Mouse (Mus musculus) MEL (cell line): ENCODE results near the gene Cnep1r1. TPM values are rescaled to one million over a fixed set of nuclear protein-coding genes. Genes with fewer than 3 reads are reported as not detected.

Source experiments
- DNase-seq: peaks from one replicate; pipeline ENCODE4 v3.0.0; 2011; ENCODE audit warnings: low read depth, low spot score
- H3K27ac ChIP-seq: 2 replicates; pipeline ENCODE4 v1.5.1; 2012; ENCODE audit warnings: low read depth, mild to moderate bottlenecking, control low read depth, low read length, moderate library complexity; ENCODE audit not compliant: control insufficient read depth
- H3K27me3 ChIP-seq, 2 experiments: fragments of 150-350 bp in 1 of 2; sonication (generic) in 1 of 2; 2 replicates each; pipeline ENCODE4 v1.6.1; 2012; ENCODE audit warnings: low read length in 2 of 2, mild to moderate bottlenecking in 2 of 2, improper control_type of control experiment in 1 of 2, moderate library complexity in 1 of 2; ENCODE audit not compliant: insufficient read depth in 2 of 2, control insufficient read depth in 1 of 2
- H3K36me3 ChIP-seq, 2 experiments: 2 replicates each; pipeline ENCODE4 v1.6.1; 2012 to 2014; ENCODE audit warnings: low read length in 2 of 2, improper control_type of control experiment in 1 of 2, inconsistent platforms in 1 of 2, mild to moderate bottlenecking in 1 of 2; ENCODE audit not compliant: insufficient read depth in 2 of 2, control insufficient read depth in 1 of 2
- H3K4me1 ChIP-seq, 2 experiments: fragments of 150-350 bp in 1 of 2; sonication (generic) in 1 of 2; 2 replicates each; pipeline ENCODE4 v1.6.1; 2012; ENCODE audit warnings: low read length in 2 of 2, improper control_type of control experiment in 1 of 2, mild to moderate bottlenecking in 1 of 2; ENCODE audit not compliant: insufficient read depth in 2 of 2, control insufficient read depth in 1 of 2
- H3K4me3 ChIP-seq, 2 experiments: fragments of 150-350 bp in 1 of 2; sonication (generic) in 1 of 2; 2 replicates each; pipeline ENCODE4 v1.5.1; 2012; ENCODE audit warnings: low read depth in 2 of 2, low read length in 2 of 2, mild to moderate bottlenecking in 2 of 2, moderate library complexity in 2 of 2, control low read depth in 1 of 2, improper control_type of control experiment in 1 of 2; ENCODE audit not compliant: control insufficient read depth in 1 of 2, insufficient read depth in 1 of 2
- H3K79me2 ChIP-seq: 2 replicates; pipeline ENCODE4 v1.6.1; 2012; ENCODE audit warnings: mild to moderate bottlenecking, low read length, moderate library complexity; ENCODE audit not compliant: control insufficient read depth, poor library complexity, insufficient read depth
- H3K9ac ChIP-seq: 2 replicates; pipeline ENCODE4 v1.6.1; 2012; ENCODE audit warnings: low read depth, mild to moderate bottlenecking, control low read depth, low read length, moderate library complexity; ENCODE audit not compliant: control insufficient read depth, poor library complexity, severe bottlenecking
- H3K9me3 ChIP-seq: fragments of 150-350 bp; sonication (generic); replicated peaks from 2 replicates; pipeline ENCODE4 v1.6.1; 2012; ENCODE audit warnings: mild to moderate bottlenecking, low read length, improper control_type of control experiment, moderate library complexity; ENCODE audit not compliant: insufficient read depth
- EP300 ChIP-seq, 2 experiments: IDR thresholded peaks; 2 replicates each; pipeline ENCODE4 v1.6.1; 2011; ENCODE audit warnings: improper control_type of control experiment in 2 of 2, low read length in 2 of 2, low read depth in 1 of 2, mild to moderate bottlenecking in 1 of 2
- GABPA ChIP-seq: IDR thresholded peaks from 2 replicates; pipeline ENCODE4 v1.6.1; 2012; ENCODE audit warnings: low read depth, mild to moderate bottlenecking, inconsistent platforms, low read length, improper control_type of control experiment, moderate library complexity
- JUND ChIP-seq: IDR thresholded peaks from 2 replicates; pipeline ENCODE4 v1.6.1; 2011; ENCODE audit warnings: low read depth, mild to moderate bottlenecking, improper control_type of control experiment, low read length
- KAT2A ChIP-seq: conservative IDR thresholded peaks from 2 replicates; pipeline ENCODE4 v1.6.1; 2012; ENCODE audit warnings: low read depth, low read length, improper control_type of control experiment, inconsistent platforms
- MEF2A ChIP-seq: IDR thresholded peaks from 2 replicates; pipeline ENCODE4 v1.6.1; 2014; ENCODE audit warnings: low read depth, mild to moderate bottlenecking, inconsistent platforms, low read length, improper control_type of control experiment; ENCODE audit not compliant: poor library complexity, insufficient replicate concordance, severe bottlenecking; ENCODE audit errors: extremely low read depth
- MXI1 ChIP-seq: IDR thresholded peaks from 2 replicates; pipeline ENCODE4 v1.6.1; 2011; ENCODE audit warnings: mild to moderate bottlenecking, low read depth, low read length, improper control_type of control experiment
- MYB ChIP-seq: IDR thresholded peaks from 2 replicates; pipeline ENCODE4 v1.6.1; 2011; ENCODE audit warnings: mild to moderate bottlenecking, low read depth, low read length, improper control_type of control experiment
- MYC ChIP-seq: IDR thresholded peaks from 2 replicates; pipeline ENCODE4 v1.6.1; 2011; ENCODE audit warnings: low read depth, mild to moderate bottlenecking, low read length, improper control_type of control experiment, moderate library complexity
- POLR2AphosphoS2 ChIP-seq: IDR thresholded peaks from 2 replicates; pipeline ENCODE4 v1.6.1; 2011; ENCODE audit warnings: low read length, improper control_type of control experiment
- POLR2AphosphoS5 ChIP-seq: IDR thresholded peaks from 2 replicates; pipeline ENCODE4 v1.6.1; 2012; ENCODE audit warnings: low read depth, borderline replicate concordance, mild to moderate bottlenecking, inconsistent platforms, low read length, moderate library complexity, mixed read lengths
- RAD21 ChIP-seq: IDR thresholded peaks from 2 replicates; pipeline ENCODE4 v1.6.1; 2011; ENCODE audit warnings: mild to moderate bottlenecking, low read depth, low read length, improper control_type of control experiment
- RCOR1 ChIP-seq: IDR thresholded peaks from 2 replicates; pipeline ENCODE4 v1.6.1; 2012; ENCODE audit warnings: low read depth, mild to moderate bottlenecking, inconsistent platforms, low read length, improper control_type of control experiment
- SMC3 ChIP-seq: IDR thresholded peaks from 2 replicates; pipeline ENCODE4 v1.6.1; 2011; ENCODE audit warnings: low read depth, low read length, improper control_type of control experiment
- UBTF ChIP-seq: IDR thresholded peaks from 2 replicates; pipeline ENCODE4 v1.6.1; 2012; ENCODE audit warnings: low read depth, mild to moderate bottlenecking, inconsistent platforms, low read length, improper control_type of control experiment, moderate library complexity, borderline replicate concordance; ENCODE audit not compliant: insufficient read depth
- USF2 ChIP-seq, 2 experiments: IDR thresholded peaks; 2 replicates each; pipeline ENCODE4 v1.6.1; 2011 to 2012; ENCODE audit warnings: improper control_type of control experiment in 2 of 2, low read length in 2 of 2, borderline replicate concordance in 1 of 2, inconsistent platforms in 1 of 2, low read depth in 1 of 2, mild to moderate bottlenecking in 1 of 2; ENCODE audit not compliant: insufficient read depth in 1 of 2
- ZMIZ1 ChIP-seq: IDR thresholded peaks from 2 replicates; pipeline ENCODE4 v1.6.1; 2012; ENCODE audit warnings: low read depth, mild to moderate bottlenecking, inconsistent platforms, low read length, improper control_type of control experiment, moderate library complexity
- ZNF384 ChIP-seq: IDR thresholded peaks from 2 replicates; pipeline ENCODE4 v1.6.1; 2012; ENCODE audit warnings: low read depth, mild to moderate bottlenecking, inconsistent platforms, low read length, improper control_type of control experiment
- polyA plus RNA-seq, 2 experiments: library from polyadenylated mRNA; stranded (reverse) in 1 of 2; unstranded in 1 of 2; fragments of >175 nt in 1 of 2; fragments of >200 nt in 1 of 2; gene quantifications; 2 replicates each; pipeline versions ENCODE4 v1.2.1 to v1.2.4; 2012; ENCODE audit warnings: low replicate concordance in 2 of 2, low read depth in 1 of 2; ENCODE audit not compliant: insufficient read length in 2 of 2, insufficient read depth in 1 of 2, missing spikeins in 1 of 2
- total RNA-seq: library from RNA; depleted of rRNA; stranded (reverse); fragments of 300-350 nt; gene quantifications from 2 replicates; pipeline ENCODE4 v1.2.3, GENCODE M21; 2012

Gene Cnep1r1
- total and polyA plus RNA-seq, 3 experiments, result 12.1 to 31.2 TPM; not detected in 1

DNA sequence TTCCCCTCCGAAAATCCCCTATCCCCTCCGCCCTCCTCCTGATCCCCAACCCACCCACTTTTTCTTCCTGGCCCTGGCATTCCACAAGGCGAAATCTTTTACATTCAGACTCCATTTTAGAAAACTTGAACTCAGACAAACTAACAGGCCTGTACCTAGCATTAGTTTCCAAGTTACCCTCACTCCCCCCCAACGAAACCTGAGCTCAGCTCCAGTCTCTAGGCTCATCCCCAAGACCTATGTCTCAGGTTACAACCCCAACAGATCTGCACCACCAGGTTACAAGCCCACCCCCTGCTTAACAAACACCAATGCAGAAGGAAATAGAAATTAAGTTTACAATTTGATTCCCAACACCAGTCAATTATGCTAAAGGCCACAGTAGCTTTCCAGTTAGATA lies 25.2 kb upstream of the Cnep1r1 start:
- TF ChIP-seq KAT2A (no peak), ZMIZ1 (no peak), POLR2AphosphoS2 (no peak), GABPA (no peak), SMC3 (no peak), MYC (no peak), UBTF (no peak), RCOR1 (no peak), MEF2A (no peak), USF2 (IDR thresholded peaks at IDR 0.05; ENCODE audit: borderline replicate concordance in 1 of 2, insufficient read depth in 1 of 2, low read depth in 1 of 2, low read length in 2 of 2) (no peak), ZNF384 (no peak), EP300 (IDR thresholded peaks at IDR 0.05; ENCODE audit: low read depth in 1 of 2, low read length in 2 of 2) (no peak), MYB (no peak), JUND (no peak), MXI1 (no peak), RAD21 (no peak)
- Histone ChIP-seq H3K27ac (no peak overlapping the region), H3K36me3 (no peaks in the 10 kb centered on the region), H3K9me3 (no peaks in the 10 kb centered on the region), H3K79me2 (no peaks in the 10 kb centered on the region), H3K9ac (no peak overlapping the region), H3K27me3 (no peaks in the 10 kb centered on the region), H3K4me1 (no peaks in the 10 kb centered on the region), H3K4me3 (no peak overlapping the region)
- DNase-seq, result no peak

- Histone ChIP-seq H3K9me3 (no peaks in the 10 kb centered on the region), H3K9ac (no peak overlapping the region), H3K4me3 (no peak overlapping the region), H3K4me1 (no peaks in the 10 kb centered on the region), H3K27me3 (no peaks in the 10 kb centered on the region), H3K36me3 (no peaks in the 10 kb centered on the region), H3K27ac (no peak overlapping the region), H3K79me2 (no peaks in the 10 kb centered on the region)
- TF ChIP-seq USF2 (IDR thresholded peaks at IDR 0.05; ENCODE audit: borderline replicate concordance in 1 of 2, insufficient read depth in 1 of 2, low read depth in 1 of 2, low read length in 2 of 2) (no peak), POLR2AphosphoS5 (no peak), MYC (no peak)
- no peak for DNase-seq
These were observed 19.7 kb upstream of the Cnep1r1 start for GRCm38 (mm10) chr8:88098856-88099255.
